Mouse (Mus musculus) thymus, postnatal 0 days (tissue): ENCODE data around the gene Mettl26. TPM values are rescaled to one million over a fixed set of nuclear protein-coding genes. Genes with fewer than 3 reads are reported as not detected.

Experiments
- microRNA-seq: library from miRNA; unstranded; fragments of <30 nt; microRNA quantifications from one replicate; pipeline ENCODE4, GENCODE M21; 2016; ENCODE audit warnings: borderline number of aligned reads
- polyA plus RNA-seq: library from polyadenylated mRNA; unstranded; fragments of >200 nt; fragmentation: Nextera tagmentation; extraction: Ambion mirVana; gene quantifications from 2 replicates; pipeline ENCODE4 v1.2.1, GENCODE M21; 2015

Gene Mettl26
- polyA plus RNA-seq, 1 experiment from 2014 or later, result 47.0 TPM

Small RNAs within 50 kb of the gene (microRNA-seq; reads per million reads assigned to microRNA genes)
- not detected for gene Mir3082

Other genes starting within 250 kb of the Mettl26 start
- 4.6 and 5.5 TPM in 2 replicates for gene Gng13, start 157.9 kb upstream of the Mettl26 start, polyA plus RNA-seq
- gene Chtf18, start 147.7 kb upstream of the Mettl26 start, polyA plus RNA-seq, result 21.1 and 23.5 TPM in 2 replicates
- gene Rpusd1, start 147.4 kb upstream of the Mettl26 start, polyA plus RNA-seq, result 16.9 and 18.7 TPM in 2 replicates
- gene Mslnl, start 139.0 kb upstream of the Mettl26 start, polyA plus RNA-seq, result 0.14 and 0.36 TPM in 2 replicates
- gene Msln, start 120.7 kb upstream of the Mettl26 start, polyA plus RNA-seq, result 12.0 and 13.7 TPM in 2 replicates
- gene Narfl, start 101.3 kb upstream of the Mettl26 start, polyA plus RNA-seq, result 29.0 and 30.9 TPM in 2 replicates
- gene Haghl, start 89.4 kb upstream of the Mettl26 start, polyA plus RNA-seq, result 55.2 and 60.5 TPM in 2 replicates
- gene Ccdc78, start 88.5 kb upstream of the Mettl26 start, polyA plus RNA-seq, result 0.27 and 0.47 TPM in 2 replicates
- 126 and 131 TPM in 2 replicates for gene Fam173a, start 82.2 kb upstream of the Mettl26 start, polyA plus RNA-seq
- gene AC134908.4, start 79.4 kb upstream of the Mettl26 start, polyA plus RNA-seq, result not detected in 2 replicates
- gene Metrn, start 77.9 kb upstream of the Mettl26 start, polyA plus RNA-seq, result 68.5 and 71.6 TPM in 2 replicates
- 0.12 TPM in 1 of 2 replicates, not detected in the other for gene Fbxl16, start 66.0 kb upstream of the Mettl26 start, polyA plus RNA-seq
- 25.8 and 27.3 TPM in 2 replicates for gene Wdr24, start 51.4 kb upstream of the Mettl26 start, polyA plus RNA-seq
- gene Jmjd8, start 46.2 kb upstream of the Mettl26 start, polyA plus RNA-seq, result 28.8 and 32.2 TPM in 2 replicates
- 181 and 191 TPM in 2 replicates for gene Stub1, start 41.7 kb upstream of the Mettl26 start, polyA plus RNA-seq
- 0.38 and 0.45 TPM in 2 replicates for gene Rhbdl1, start 37.8 kb upstream of the Mettl26 start, polyA plus RNA-seq
- 1.2 and 1.5 TPM in 2 replicates for gene Gm20683, start 33.3 kb upstream of the Mettl26 start, polyA plus RNA-seq
- 19.7 and 22.6 TPM in 2 replicates for gene Rhot2, start 30.2 kb upstream of the Mettl26 start, polyA plus RNA-seq
- gene Wdr90, start 13.6 kb upstream of the Mettl26 start, polyA plus RNA-seq, result 9.8 and 10.1 TPM in 2 replicates
- gene Mcrip2, start 6.3 kb upstream of the Mettl26 start, polyA plus RNA-seq, result 24.1 and 24.5 TPM in 2 replicates
- 0.46 and 0.51 TPM in 2 replicates for gene Wfikkn1, start 5.8 kb downstream of the Mettl26 start, polyA plus RNA-seq
- gene Rab40c, start 44.7 kb downstream of the Mettl26 start, polyA plus RNA-seq, result 14.9 and 20.0 TPM in 2 replicates
- gene Pigq, start 69.9 kb downstream of the Mettl26 start, polyA plus RNA-seq, result 28.8 and 34.6 TPM in 2 replicates
- gene Nhlrc4, start 69.9 kb downstream of the Mettl26 start, polyA plus RNA-seq, result 0.36 and 0.46 TPM in 2 replicates
- gene A930017K11Rik, start 77.5 kb downstream of the Mettl26 start, polyA plus RNA-seq, result not detected in 2 replicates
- gene Capn15, start 110.7 kb downstream of the Mettl26 start, polyA plus RNA-seq, result 15.3 and 17.0 TPM in 2 replicates
- 3.1 and 4.7 TPM in 2 replicates for gene Rab11fip3, start 194.5 kb downstream of the Mettl26 start, polyA plus RNA-seq
- 11.4 and 13.1 TPM in 2 replicates for gene Decr2, start 215.3 kb downstream of the Mettl26 start, polyA plus RNA-seq
- 41.9 and 46.1 TPM in 2 replicates for gene Nme4, start 220.5 kb downstream of the Mettl26 start, polyA plus RNA-seq
- gene Tmem8, start 238.2 kb downstream of the Mettl26 start, polyA plus RNA-seq, result 2.2 and 2.4 TPM in 2 replicates
- 158 and 161 TPM in 2 replicates for gene Mrpl28, start 248.4 kb downstream of the Mettl26 start, polyA plus RNA-seq